Mouse (Mus musculus) testis, postnatal 14 days (tissue): Measurements from ENCODE around the gene Amigo3.

Experiments used
- DNase-seq: peaks from one replicate; pipeline ENCODE4 v3.0.0; 2021; ENCODE audit warnings: low spot score

The Amigo3 gene

GRCm38 (mm10) chr9:108083561-108083960 lies 30.6 kb downstream of the Amigo3 start:
- no peak for DNase-seq

GRCm38 (mm10) chr9:108085261-108085660 lies 32.3 kb downstream of the Amigo3 start:
- no peak for DNase-seq

- no peak for DNase-seq
Observed at GRCm38 (mm10) chr9:108090611-108091120, 37.7 kb downstream of the Amigo3 start.

GRCm38 (mm10) chr9:108093586-108093985 lies 40.6 kb downstream of the Amigo3 start:
- no peak for DNase-seq

- DNase-seq: peak; percentile 92
Observed at GRCm38 (mm10) chr9:108094184-108094941, 41.4 kb downstream of the Amigo3 start, which contains the start of gene Apeh. TSS of gene Apeh (minus strand) at chr9:108094606.

GRCm38 (mm10) chr9:108094998-108095411 lies 42.0 kb downstream of the Amigo3 start:
- no peak for DNase-seq

GRCm38 (mm10) chr9:108095518-108095917 lies 42.6 kb downstream of the Amigo3 start:
- DNase-seq: no peak

- no peak for DNase-seq
Observed at GRCm38 (mm10) chr9:108095949-108096712, 43.2 kb downstream of the Amigo3 start.

GRCm38 (mm10) chr9:108099619-108100018 lies 46.7 kb downstream of the Amigo3 start:
- DNase-seq: no peak

GRCm38 (mm10) chr9:108104766-108105548 lies 52.0 kb downstream of the Amigo3 start:
- DNase-seq: no peak
